ENCODE assay signal across 8 mouse cellular contexts in genomic region chr2:11535412-11535928, GRCm38 (mm10). TPM values are rescaled to one million over a fixed set of nuclear protein-coding genes. Genes with fewer than 3 reads are reported as not detected.
DNase-seq lines count a peak whose midpoint lies in the region; ATAC-seq lines count a peak whose summit lies in the region.

No protein-coding gene starts in this region.

- peak overlapping the region; percentile 73 for H3K9ac ChIP-seq in embryonic facial prominence, embryonic 13.5 days
- peak overlapping the region; percentile 51; the same call in 1 of the 2 replicates for H3K9ac ChIP-seq in midbrain, embryonic 12.5 days (replicated peaks)

- no peaks in the 10 kb centered on the region for H3K9me3 ChIP-seq in embryonic facial prominence, embryonic 13.5 days
- H3K9me3 ChIP-seq in limb, embryonic 10.5 days (replicated peaks), result no peaks in the 10 kb centered on the region
- H3K9me3 ChIP-seq in midbrain, embryonic 12.5 days, result no peaks in the 10 kb centered on the region

- peak overlapping the region; percentile 87 for H3K4me2 ChIP-seq in embryonic facial prominence, embryonic 13.5 days
- H3K4me2 ChIP-seq in midbrain, embryonic 12.5 days (replicated peaks), result peak overlapping the region; percentile 75

- H3K4me3 ChIP-seq in embryonic facial prominence, embryonic 13.5 days, result peak overlapping the region; percentile 52
- peak overlapping the region; percentile 54 for H3K4me3 ChIP-seq in limb, embryonic 10.5 days
- H3K4me3 ChIP-seq in midbrain, embryonic 12.5 days, result peak overlapping the region; percentile 48

- DNase-seq in adrenal gland, postnatal 4 days (ENCODE audit: low spot score in 2 of 2), result peak; percentile 77 to 90
- DNase-seq in heart, adult 18-20 months, result peak; percentile 95 to 99
- peak; percentile 97 for DNase-seq in kidney, adult 18-20 months
- DNase-seq in limb, embryonic 10.5 days (ENCODE audit: low spot score), result peak; percentile 89
- DNase-seq in skeletal muscle tissue, adult 2 months (ENCODE audit: low read depth, low spot score), result peak; percentile 100
- DNase-seq in adipocyte (ENCODE audit: low spot score), result no peak

- peak; percentile 96 for ATAC-seq in embryonic facial prominence, embryonic 13.5 days (ENCODE audit: insufficient number of reproducible peaks, insufficient read depth, low FRiP score, low TSS enrichment, low read depth)
- ATAC-seq in midbrain, embryonic 12.5 days (ENCODE audit: low FRiP score, low read depth), result peak; percentile 99

- WGBS in embryonic facial prominence, embryonic 13.5 days, result under 1% methylated on average over 32 of the region's 32 CpGs
- WGBS in limb, embryonic 10.5 days, result under 1% methylated on average over 32 of the region's 32 CpGs
- WGBS in midbrain, embryonic 12.5 days, result under 1% methylated on average over 27 of the region's 32 CpGs

- no peaks in the 10 kb centered on the region for H3K36me3 ChIP-seq in embryonic facial prominence, embryonic 13.5 days
- no peaks in the 10 kb centered on the region for H3K36me3 ChIP-seq in limb, embryonic 10.5 days
- no peaks in the 10 kb centered on the region for H3K36me3 ChIP-seq in midbrain, embryonic 12.5 days

- peaks cover 3% of the 10 kb centered on the region; the same call in 1 of the 2 replicates for H3K27me3 ChIP-seq in embryonic facial prominence, embryonic 13.5 days
- no peaks in the 10 kb centered on the region for H3K27me3 ChIP-seq in limb, embryonic 10.5 days (ENCODE audit: low read depth, poor library complexity, severe bottlenecking)
- H3K27me3 ChIP-seq in midbrain, embryonic 12.5 days, result peaks cover 9% of the 10 kb centered on the region; the same call in 1 of the 2 replicates

- H3K27ac ChIP-seq in embryonic facial prominence, embryonic 13.5 days, result no peak overlapping the region
- H3K27ac ChIP-seq in limb, embryonic 10.5 days, result peak overlapping the region; percentile 80
- H3K27ac ChIP-seq in midbrain, embryonic 12.5 days (replicated peaks), result no peak overlapping the region

- H3K4me1 ChIP-seq in embryonic facial prominence, embryonic 13.5 days, result peaks cover 5% of the 10 kb centered on the region; the same call in 1 of the 2 replicates
- peaks cover 3% of the 10 kb centered on the region; the same call in 1 of the 2 replicates for H3K4me1 ChIP-seq in limb, embryonic 10.5 days
- H3K4me1 ChIP-seq in midbrain, embryonic 12.5 days, result 0 out of 2 replicates have a peak, but pooled peaks cover 9% of the 10 kb centered on the region

RNA-seq across cellular contexts. Expression of gene Pfkfb3, which starts 18.4 kb away (rescaled TPM):
- total RNA-seq in adrenal gland, postnatal 4 days (2021), result 10 to 100 TPM; 37.2 to 38.1 TPM
- polyA plus RNA-seq in embryonic facial prominence, embryonic 13.5 days (2015; fragmentation: Nextera tagmentation; extraction: Ambion mirVana), result 13.4 and 15.6 TPM in 2 replicates
- total RNA-seq in heart, adult 18-20 months (2021), result 10 to 100 TPM; 11.3 to 23.2 TPM
- polyA plus RNA-seq in limb, embryonic 10.5 days (2016; fragmentation: Nextera tagmentation; extraction: Ambion mirVana), result 10.7 and 11.3 TPM in 2 replicates
- polyA plus RNA-seq in midbrain, embryonic 12.5 days (2016; fragmentation: Nextera tagmentation; extraction: Ambion mirVana), result 14.9 and 16.3 TPM in 2 replicates
